Mouse (Mus musculus) testis, postnatal 14 days (tissue): ENCODE results near the gene Dusp16.

Experiments used
- DNase-seq: peaks from one replicate; pipeline ENCODE4 v3.0.0; 2021; ENCODE audit warnings: low spot score

The Dusp16 gene

GRCm38 (mm10) chr6:134792141-134793045 is at the start of gene Dusp16:
Gene Dusp16, minus strand, starts transcription at chr6:134792625.
- peak; percentile 91 for DNase-seq

GRCm38 (mm10) chr6:134840346-134840745 is 47.9 kb upstream of the Dusp16 start:
- no peak for DNase-seq

GRCm38 (mm10) chr6:134838111-134838510 is 45.7 kb upstream of the Dusp16 start:
- DNase-seq: no peak

- DNase-seq: no peak
Observed at GRCm38 (mm10) chr6:134834585-134835251, 42.3 kb upstream of the Dusp16 start.

- peak; percentile 39 for DNase-seq
Observed at GRCm38 (mm10) chr6:134830776-134831175, 38.4 kb upstream of the Dusp16 start.

GRCm38 (mm10) chr6:134829786-134830700 is 37.6 kb upstream of the Dusp16 start, which contains the start of gene Crebl2:
Gene Crebl2, plus strand, starts transcription at chr6:134830154.
- DNase-seq: peak; percentile 99

- no peak for DNase-seq
Observed at GRCm38 (mm10) chr6:134822844-134823243, 30.4 kb upstream of the Dusp16 start.

- no peak for DNase-seq
Observed at GRCm38 (mm10) chr6:134820411-134820810, 28.0 kb upstream of the Dusp16 start.

- no peak for DNase-seq
Observed at GRCm38 (mm10) chr6:134819741-134820140, 27.3 kb upstream of the Dusp16 start.

GRCm38 (mm10) chr6:134817051-134817928 is 24.9 kb upstream of the Dusp16 start:
- no peak for DNase-seq

GRCm38 (mm10) chr6:134813066-134813465 is 20.6 kb upstream of the Dusp16 start:
- no peak for DNase-seq

GRCm38 (mm10) chr6:134807794-134808193 is 15.4 kb upstream of the Dusp16 start:
- DNase-seq: no peak

- DNase-seq: no peak
Observed at GRCm38 (mm10) chr6:134807091-134807490, 14.7 kb upstream of the Dusp16 start.

GRCm38 (mm10) chr6:134806130-134806529 is 13.7 kb upstream of the Dusp16 start:
- DNase-seq: no peak

GRCm38 (mm10) chr6:134804736-134805277 is 12.4 kb upstream of the Dusp16 start:
- no peak for DNase-seq

- no peak for DNase-seq
Observed at GRCm38 (mm10) chr6:134802641-134803043, 10.2 kb upstream of the Dusp16 start.

- DNase-seq: no peak
Observed at GRCm38 (mm10) chr6:134801483-134801882, 9.1 kb upstream of the Dusp16 start.

GRCm38 (mm10) chr6:134796297-134796696 is 3.9 kb upstream of the Dusp16 start:
- no peak for DNase-seq

GRCm38 (mm10) chr6:134793911-134794520 is 1.6 kb upstream of the Dusp16 start:
- peak; percentile 79 for DNase-seq
